Mouse (Mus musculus): ENCODE measurements around the gene Dexi. TPM values are rescaled to one million over a fixed set of nuclear protein-coding genes. Genes with fewer than 3 reads are reported as not detected.

Dexi gene
- total RNA-seq (2023): 1 to 10 TPM; 4.8 to 6.2 TPM

GRCm38 (mm10) chr16:10542698-10543365 is at the start of gene Dexi:
Gene Dexi (minus strand): TSS chr16:10543054.

GRCm38 (mm10) chr16:10544995-10545622 is 2.3 kb upstream of the Dexi start, which contains the start of gene Clec16a:
Gene Clec16a (plus strand): TSS chr16:10545339.

GRCm38 (mm10) chr16:10479857-10480256 is 63.0 kb downstream of the Dexi start, which contains the start of gene Ciita:
Gene Ciita (plus strand): TSS chr16:10480059.

Other genes starting within 250 kb of the Dexi start
- gene Emp2, start 229.1 kb downstream of the Dexi start, total RNA-seq (2023): not detected
- not detected for gene Tekt5, start 147.6 kb downstream of the Dexi start, total RNA-seq (2023)
- gene Nubp1, start 131.1 kb downstream of the Dexi start, total RNA-seq (2023): 10 to 100 TPM; 17.9 to 19.6 TPM
- not detected for gene Tvp23a, start 95.7 kb downstream of the Dexi start, total RNA-seq (2023)
- gene Ciita, start 63.0 kb downstream of the Dexi start, total RNA-seq (2023): 1 to 10 TPM; 3.7 to 5.2 TPM
- 10 to 100 TPM; 29.0 to 30.7 TPM for gene Clec16a, start 2.3 kb upstream of the Dexi start, total RNA-seq (2023)
- gene Socs1, start 242.5 kb upstream of the Dexi start, total RNA-seq (2023): 1 to 10 TPM; 2.4 to 3.4 TPM
- not detected for gene Tnp2, start 245.6 kb upstream of the Dexi start, total RNA-seq (2023)
- gene Prm3, start 247.9 kb upstream of the Dexi start, total RNA-seq (2023): not detected